Mouse (Mus musculus) embryonic facial prominence, embryonic 12.5 days (tissue): ENCODE results near the gene Cdh13. TPM values are rescaled to one million over a fixed set of nuclear protein-coding genes. Genes with fewer than 3 reads are reported as not detected.

Experiments used
- ATAC-seq: fragments of 200-750 bp; cut with Nextera tagmentation; 2 replicates; pipeline ENCODE4 v1.8.0; 2017; ENCODE audit not compliant: insufficient number of reproducible peaks, insufficient read depth, low FRiP score, low TSS enrichment
- H3K27ac ChIP-seq: fragments of 300-500 bp; sonication (generic); 2 replicates; pipeline ENCODE4 v1.5.1; 2016; ENCODE audit warnings: mild to moderate bottlenecking
- H3K27me3 ChIP-seq: fragments of 300-500 bp; sonication (generic); 2 replicates; pipeline ENCODE4 v1.6.1; 2016; ENCODE audit warnings: mild to moderate bottlenecking, moderate library complexity
- H3K36me3 ChIP-seq: fragments of 300-500 bp; sonication (generic); 2 replicates; pipeline ENCODE4 v1.6.1; 2016; ENCODE audit warnings: mild to moderate bottlenecking
- H3K4me1 ChIP-seq: fragments of 300-500 bp; sonication (generic); 2 replicates; pipeline ENCODE4 v1.6.1; 2016
- H3K4me2 ChIP-seq: fragments of 300-500 bp; sonication (generic); replicated peaks from 2 replicates; pipeline ENCODE4 v1.6.1; 2016; ENCODE audit warnings: mild to moderate bottlenecking, moderate library complexity
- H3K4me3 ChIP-seq: fragments of 300-500 bp; sonication (generic); 2 replicates; pipeline ENCODE4 v1.5.1; 2016; ENCODE audit warnings: mild to moderate bottlenecking
- H3K9ac ChIP-seq: fragments of 300-500 bp; sonication (generic); 2 replicates; pipeline ENCODE4 v1.6.1; 2016; ENCODE audit warnings: mild to moderate bottlenecking, moderate library complexity
- H3K9me3 ChIP-seq: fragments of 300-500 bp; sonication (generic); 2 replicates; pipeline ENCODE4 v1.6.1; 2016; ENCODE audit warnings: mild to moderate bottlenecking, moderate library complexity
- WGBS: fragments of 180-500 bp; shearing (Covaris S2); methylation state at CpG from one replicate; pipeline ENCODE4 v1.1.7; 2016; 5-methylcytosine and 5-hydroxymethylcytosine counted together
- polyA plus RNA-seq: library from polyadenylated mRNA; unstranded; fragments of >200 nt; fragmentation: Nextera tagmentation; extraction: Ambion mirVana; gene quantifications from 2 replicates; pipeline ENCODE4 v1.2.1, GENCODE M21; 2016

Gene Cdh13
- polyA plus RNA-seq, 1 experiment from 2014 or later, result 10.6 TPM

DNA sequence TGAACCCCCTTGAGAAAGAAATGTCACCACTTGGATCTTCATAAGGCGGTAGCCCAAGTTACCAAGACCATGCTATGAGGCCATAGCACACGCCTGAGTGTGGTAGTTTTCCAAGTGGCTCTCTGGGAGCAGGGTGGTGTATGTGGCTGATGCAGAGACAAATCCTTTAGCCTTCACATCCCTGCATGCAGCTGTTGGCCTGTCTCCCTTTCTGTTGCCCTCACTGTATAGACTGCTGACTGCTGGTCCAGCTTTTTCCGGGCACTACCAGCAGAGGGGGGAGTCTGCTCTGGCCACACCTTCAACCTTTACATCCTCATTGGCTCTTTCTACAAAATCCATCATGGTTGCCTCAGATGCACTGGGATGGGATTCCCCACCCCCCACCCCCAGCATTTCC lies 844.7 kb downstream of the Cdh13 start:
- Histone ChIP-seq H3K9ac (no peak overlapping the region), H3K36me3 (no peaks in the 10 kb centered on the region), H3K4me1 (no peaks in the 10 kb centered on the region), H3K9me3 (no peaks in the 10 kb centered on the region), H3K4me3 (no peak overlapping the region), H3K4me2 (no peak overlapping the region), H3K27me3 (no peaks in the 10 kb centered on the region), H3K27ac (no peak overlapping the region)
- ATAC-seq, result no peak
- WGBS, result 71% methylated on average over 3 of the region's 3 CpGs

- Histone ChIP-seq H3K4me2 (no peak overlapping the region), H3K4me3 (no peak overlapping the region), H3K27me3 (no peaks in the 10 kb centered on the region), H3K36me3 (no peaks in the 10 kb centered on the region), H3K9me3 (no peaks in the 10 kb centered on the region), H3K27ac (no peak overlapping the region), H3K9ac (no peak overlapping the region), H3K4me1 (no peaks in the 10 kb centered on the region)
- 62% methylated on average over 6 of the region's 6 CpGs for WGBS
- no peak for ATAC-seq
Observed at GRCm38 (mm10) chr8:119156454-119156921, 873.0 kb downstream of the Cdh13 start.

DNA sequence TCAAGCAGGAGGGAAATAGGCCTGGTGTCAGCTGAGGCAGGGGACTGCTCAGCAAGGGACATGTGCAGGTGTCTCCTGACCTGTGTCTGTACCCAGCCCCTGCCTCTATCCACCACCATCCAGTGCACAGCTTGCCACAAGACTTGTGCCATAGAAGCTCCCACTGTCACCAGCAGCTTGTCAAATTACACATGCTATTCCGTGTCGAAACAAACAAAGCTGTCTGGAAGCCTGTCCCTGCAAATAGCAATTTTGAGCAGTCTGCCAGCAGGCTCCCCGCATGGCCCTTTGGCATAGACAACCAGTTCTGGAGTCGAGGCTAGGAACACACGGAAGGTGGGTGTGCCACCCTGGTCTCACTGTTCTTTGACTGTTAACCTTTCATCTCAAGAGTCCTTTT lies 875.1 kb downstream of the Cdh13 start:
- H3K9me3 ChIP-seq, result no peaks in the 10 kb centered on the region
- no peak overlapping the region for H3K4me3 ChIP-seq
- no peak overlapping the region for H3K27ac ChIP-seq
- H3K4me2 ChIP-seq, result no peak overlapping the region
- no peaks in the 10 kb centered on the region for H3K27me3 ChIP-seq
- 80% methylated on average over 5 of the region's 5 CpGs for WGBS
- H3K4me1 ChIP-seq, result no peaks in the 10 kb centered on the region
- no peaks in the 10 kb centered on the region for H3K36me3 ChIP-seq
- H3K9ac ChIP-seq, result no peak overlapping the region
- no peak for ATAC-seq

DNA sequence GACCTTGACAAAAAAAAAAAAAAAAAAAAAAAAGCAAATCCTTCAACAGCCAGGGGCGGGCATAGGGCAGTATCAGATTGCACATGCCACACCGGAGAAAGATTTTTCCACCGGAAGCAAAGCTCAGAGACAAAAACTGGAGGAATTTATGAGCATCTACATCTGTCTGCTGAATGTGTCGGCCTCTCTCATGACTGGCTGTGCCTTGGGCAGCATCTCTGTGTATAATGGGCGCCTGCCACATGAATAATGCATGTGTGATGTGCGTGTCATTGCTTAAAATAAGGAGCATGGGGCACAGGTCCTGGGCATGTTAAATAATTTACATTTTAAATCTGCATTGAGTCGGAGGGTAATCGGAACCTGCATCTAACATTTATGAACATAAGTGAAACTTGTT lies 876.3 kb downstream of the Cdh13 start:
- Histone ChIP-seq H3K4me2 (no peak overlapping the region), H3K36me3 (no peaks in the 10 kb centered on the region), H3K4me3 (no peak overlapping the region), H3K9ac (no peak overlapping the region), H3K9me3 (no peaks in the 10 kb centered on the region), H3K27me3 (no peaks in the 10 kb centered on the region), H3K4me1 (no peaks in the 10 kb centered on the region), H3K27ac (no peak overlapping the region)
- 42% methylated on average over 8 of the region's 8 CpGs for WGBS
- ATAC-seq, result no peak

DNA sequence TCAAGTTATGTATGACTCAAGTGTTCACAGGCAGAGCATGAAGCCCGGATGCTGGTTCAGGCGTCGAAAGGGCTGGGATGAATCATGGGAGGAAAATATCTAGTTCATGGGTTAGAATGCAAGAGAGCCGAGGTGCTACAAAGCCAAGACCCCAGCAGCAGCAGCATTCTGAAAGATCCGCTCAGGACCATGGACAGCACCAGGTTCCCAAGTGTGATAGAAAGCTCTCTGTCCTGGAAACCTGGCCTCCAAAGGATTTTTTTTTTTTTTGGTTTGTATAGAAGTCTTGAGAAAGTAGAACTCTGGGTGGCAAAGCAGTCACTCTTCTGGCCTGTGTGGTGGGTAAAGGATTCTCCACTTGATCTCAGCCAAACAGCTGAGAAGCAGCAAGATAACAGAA lies 880.5 kb downstream of the Cdh13 start:
- WGBS, result 59% methylated on average over 5 of the region's 5 CpGs

DNA sequence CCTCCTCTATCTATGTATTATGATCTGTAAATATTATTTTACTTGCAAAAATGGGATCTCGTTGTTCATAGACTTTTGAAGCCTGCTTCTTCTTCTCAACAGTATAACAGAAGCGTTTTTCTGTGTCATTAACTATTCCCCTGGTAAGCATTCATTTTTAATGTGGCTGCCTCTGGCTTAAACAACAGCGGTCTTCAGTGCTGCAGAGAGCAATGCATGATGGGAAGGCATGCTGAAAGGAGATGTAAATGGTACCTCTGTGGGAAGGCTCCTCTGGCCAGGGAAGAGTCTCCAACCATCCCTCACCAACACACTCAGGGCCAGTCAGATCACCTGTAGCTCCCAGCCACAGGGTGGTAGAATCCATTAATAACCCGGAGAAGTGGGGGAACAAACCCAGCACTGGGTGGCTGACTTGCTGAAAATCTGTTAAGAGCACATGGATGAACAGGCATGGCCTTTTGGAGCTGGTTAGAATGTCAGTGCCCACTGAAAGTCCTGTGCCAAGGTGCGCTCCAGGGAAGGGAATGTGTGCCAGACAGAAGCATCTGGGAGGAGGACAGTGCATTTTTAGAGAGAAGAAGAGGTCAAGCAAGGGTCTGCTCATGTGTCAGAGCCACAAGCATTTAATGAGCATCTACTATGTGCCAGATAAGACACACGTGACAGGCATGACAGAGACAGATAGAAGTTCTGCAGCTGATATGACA lies 893.8 kb downstream of the Cdh13 start:
- no peak overlapping the region for H3K4me2 ChIP-seq
- no peak overlapping the region for H3K9ac ChIP-seq
- no peak for ATAC-seq
- no peaks in the 10 kb centered on the region for H3K4me1 ChIP-seq
- no peaks in the 10 kb centered on the region for H3K27me3 ChIP-seq
- 78% methylated on average over 6 of the region's 6 CpGs for WGBS
- H3K9me3 ChIP-seq, result no peaks in the 10 kb centered on the region
- no peaks in the 10 kb centered on the region for H3K36me3 ChIP-seq
- H3K4me3 ChIP-seq, result no peak overlapping the region
- no peak overlapping the region for H3K27ac ChIP-seq

More for the DNA sequence above, 880.5 kb downstream of the Cdh13 start:
- H3K9me3 ChIP-seq, result no peaks in the 10 kb centered on the region
- H3K9ac ChIP-seq, result no peak overlapping the region
- H3K27me3 ChIP-seq, result no peaks in the 10 kb centered on the region
- H3K27ac ChIP-seq, result no peak overlapping the region
- no peak for ATAC-seq
- no peak overlapping the region for H3K4me2 ChIP-seq
- no peaks in the 10 kb centered on the region for H3K36me3 ChIP-seq
- H3K4me3 ChIP-seq, result no peak overlapping the region
- H3K4me1 ChIP-seq, result no peaks in the 10 kb centered on the region

- no peak overlapping the region for H3K4me3 ChIP-seq
- H3K36me3 ChIP-seq, result no peaks in the 10 kb centered on the region
- 72% methylated on average over 13 of the region's 13 CpGs for WGBS
- no peak overlapping the region for H3K27ac ChIP-seq
- no peaks in the 10 kb centered on the region for H3K4me1 ChIP-seq
- H3K4me2 ChIP-seq, result no peak overlapping the region
- H3K27me3 ChIP-seq, result no peaks in the 10 kb centered on the region
- no peak for ATAC-seq
- no peaks in the 10 kb centered on the region for H3K9me3 ChIP-seq
- no peak overlapping the region for H3K9ac ChIP-seq
Observed at GRCm38 (mm10) chr8:119180626-119181025, 897.1 kb downstream of the Cdh13 start.

- Histone ChIP-seq H3K9me3 (no peaks in the 10 kb centered on the region), H3K9ac (no peak overlapping the region), H3K4me2 (no peak overlapping the region), H3K4me1 (no peaks in the 10 kb centered on the region), H3K4me3 (no peak overlapping the region), H3K27ac (no peak overlapping the region), H3K36me3 (no peaks in the 10 kb centered on the region), H3K27me3 (no peaks in the 10 kb centered on the region)
- no peak for ATAC-seq
- 61% methylated on average over 8 of the region's 8 CpGs for WGBS
Observed at GRCm38 (mm10) chr8:119195695-119196094, 912.2 kb downstream of the Cdh13 start.

DNA sequence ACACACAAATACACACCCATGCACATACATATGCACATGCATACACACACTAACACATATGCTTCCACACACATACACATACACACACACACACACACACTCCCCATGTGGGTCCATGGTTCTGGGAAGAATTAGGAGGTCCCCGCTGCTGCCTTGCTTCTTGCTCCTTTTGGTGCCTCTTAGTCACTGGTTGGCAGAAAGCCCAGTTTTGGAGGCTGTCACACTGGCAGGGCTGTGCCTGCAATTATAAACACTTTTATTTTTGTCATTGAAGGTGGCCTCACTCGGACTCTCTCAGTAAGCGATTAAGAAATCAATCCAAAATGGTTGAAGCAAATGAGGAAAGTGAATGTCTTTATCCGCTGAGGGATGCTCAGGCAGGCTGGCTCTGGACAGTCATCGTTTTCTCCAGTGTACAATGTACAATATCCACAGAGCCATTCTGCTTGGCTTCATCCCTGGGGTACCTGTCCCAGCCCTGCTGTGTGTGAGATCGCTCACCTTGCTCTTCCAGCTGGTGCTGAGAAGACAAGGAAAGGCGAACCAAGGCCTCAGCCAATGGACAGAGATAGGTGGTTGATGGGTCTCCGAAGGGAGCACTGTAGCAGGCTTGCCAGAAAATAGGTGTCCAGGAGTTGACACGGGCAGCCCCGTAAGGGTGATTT lies 913.1 kb downstream of the Cdh13 start:
- WGBS, result 86% methylated on average over 10 of the region's 10 CpGs
- Histone ChIP-seq H3K4me2 (no peak overlapping the region), H3K9me3 (no peaks in the 10 kb centered on the region), H3K27ac (no peak overlapping the region), H3K9ac (no peak overlapping the region), H3K36me3 (no peaks in the 10 kb centered on the region), H3K4me3 (no peak overlapping the region), H3K27me3 (no peaks in the 10 kb centered on the region), H3K4me1 (no peaks in the 10 kb centered on the region)
- no peak for ATAC-seq

- Histone ChIP-seq H3K4me3 (no peak overlapping the region), H3K9me3 (no peaks in the 10 kb centered on the region; the same call in 1 of the 2 replicates), H3K27ac (no peak overlapping the region), H3K36me3 (no peaks in the 10 kb centered on the region), H3K9ac (no peak overlapping the region), H3K4me1 (no peaks in the 10 kb centered on the region), H3K4me2 (no peak overlapping the region), H3K27me3 (no peaks in the 10 kb centered on the region)
- WGBS, result 90% methylated on average over 9 of the region's 9 CpGs
- no peak for ATAC-seq
Observed at GRCm38 (mm10) chr8:119208567-119208966, 925.0 kb downstream of the Cdh13 start.

GRCm38 (mm10) chr8:119224547-119224946 lies 941.0 kb downstream of the Cdh13 start:
- Histone ChIP-seq H3K4me3 (no peak overlapping the region), H3K9ac (no peak overlapping the region), H3K9me3 (no peaks in the 10 kb centered on the region), H3K4me2 (no peak overlapping the region), H3K4me1 (no peaks in the 10 kb centered on the region), H3K27me3 (no peaks in the 10 kb centered on the region), H3K36me3 (no peaks in the 10 kb centered on the region), H3K27ac (no peak overlapping the region)
- no peak for ATAC-seq
- 0% methylated on average over 1 of the region's 1 CpGs for WGBS

DNA sequence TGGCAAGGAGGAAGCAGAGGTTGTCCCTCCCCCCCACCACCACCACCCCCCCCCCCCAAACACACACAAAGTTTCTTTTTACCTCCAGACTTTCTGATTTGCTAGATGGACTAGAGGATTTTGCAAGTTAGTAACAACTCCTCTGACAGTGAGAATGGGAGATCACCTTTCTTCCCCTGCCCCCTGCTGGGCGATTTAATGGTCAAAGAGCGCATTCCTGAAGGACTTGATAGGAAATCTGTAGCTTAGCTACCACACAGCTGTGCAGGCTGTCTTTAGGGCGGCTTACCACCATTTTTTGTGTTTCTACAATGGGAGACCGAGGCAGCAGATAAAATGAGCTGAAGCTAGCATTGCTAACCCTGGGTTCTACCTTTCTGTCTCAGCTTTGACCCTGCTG lies 961.6 kb downstream of the Cdh13 start:
- no peak for ATAC-seq
- WGBS, result 60% methylated on average over 4 of the region's 4 CpGs
- no peak overlapping the region for H3K27ac ChIP-seq
- H3K4me2 ChIP-seq, result no peak overlapping the region
- H3K4me3 ChIP-seq, result no peak overlapping the region
- no peak overlapping the region for H3K9ac ChIP-seq
- H3K36me3 ChIP-seq, result no peaks in the 10 kb centered on the region
- no peaks in the 10 kb centered on the region for H3K9me3 ChIP-seq
- no peaks in the 10 kb centered on the region for H3K4me1 ChIP-seq
- no peaks in the 10 kb centered on the region for H3K27me3 ChIP-seq
